Mouse (Mus musculus): ENCODE measurements around the gene Sh3glb1. TPM values are rescaled to one million over a fixed set of nuclear protein-coding genes. Genes with fewer than 3 reads are reported as not detected.

The Sh3glb1 gene
- polyA plus RNA-seq, 1 experiment from 2014 or later, result 117 TPM

DNA sequence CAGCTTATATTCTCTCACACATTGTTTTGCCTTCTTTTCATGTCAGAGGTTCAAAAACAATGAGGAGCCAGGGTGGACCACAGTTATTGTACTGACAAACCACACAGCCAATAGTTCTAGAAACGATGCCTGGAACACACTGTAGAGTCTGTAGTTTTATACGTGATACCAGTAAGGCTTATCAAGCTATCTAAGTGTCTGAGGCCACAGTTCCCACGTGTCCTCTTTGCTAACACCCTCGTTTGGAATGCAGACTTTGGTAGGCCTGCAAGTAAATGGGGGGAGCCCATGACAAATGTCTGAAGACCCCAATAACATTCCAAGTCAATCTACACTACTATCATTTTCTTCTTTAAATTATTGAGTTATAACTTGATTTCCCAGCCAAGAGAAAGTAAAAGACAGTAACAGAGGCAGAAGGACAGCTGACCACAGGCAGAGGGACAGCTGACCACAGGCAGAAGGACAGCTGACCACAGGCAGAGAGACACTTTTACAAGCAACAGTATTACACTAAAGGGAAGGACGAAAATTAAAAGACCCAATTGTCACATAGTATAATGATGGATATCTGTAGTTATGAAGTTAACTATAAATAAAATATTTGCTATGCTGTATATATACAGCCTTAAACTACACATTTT is 21.2 kb downstream of the Sh3glb1 start:
- ATAC-seq, result no peak
- Histone ChIP-seq H3K4me3 (ENCODE audit: low read depth, low read length) (no peak overlapping the region), H3K9ac (ENCODE audit: low read depth, low read length) (no peak overlapping the region), H3K27me3 (ENCODE audit: control insufficient read depth, insufficient read depth, low read depth, low read length) (no peaks in the 10 kb centered on the region), H3K36me3 (ENCODE audit: control insufficient read depth, insufficient read depth, low read length) (peaks cover 25% of the 10 kb centered on the region), H3K27ac (ENCODE audit: low read length) (no peak overlapping the region), H3K9me3 (replicated peaks; ENCODE audit: control insufficient read depth, low read length, poor library complexity, severe bottlenecking) (no peaks in the 10 kb centered on the region), H3K4me1 (ENCODE audit: control insufficient read depth, insufficient read depth, low read length) (no peaks in the 10 kb centered on the region), H3K4me2 (ENCODE audit: low read length) (no peak overlapping the region)
- WGBS, result 94% methylated on average over 5 of the region's 5 CpGs

DNA sequence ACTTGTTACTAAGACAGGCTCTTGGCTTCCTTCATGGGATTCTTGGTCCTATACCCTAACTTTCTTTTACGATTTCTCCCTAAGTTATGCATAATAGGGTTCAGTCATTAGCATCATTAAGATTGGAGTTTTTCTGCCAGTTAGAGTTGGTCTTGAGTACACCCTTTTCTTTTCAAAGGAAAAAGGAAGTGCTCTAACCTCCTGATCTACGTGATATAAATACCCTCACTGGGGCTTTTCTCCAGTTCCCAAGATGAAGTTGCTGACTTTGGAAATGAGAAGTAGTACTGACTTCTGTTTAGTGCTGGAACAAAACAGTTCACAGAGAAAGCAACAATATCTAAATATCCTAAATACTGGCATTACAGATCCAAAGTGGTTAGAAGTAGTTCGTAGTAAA is 22.2 kb downstream of the Sh3glb1 start:
- no peak for ATAC-seq
- Histone ChIP-seq H3K27me3 (ENCODE audit: control insufficient read depth, insufficient read depth, low read depth, low read length) (no peaks in the 10 kb centered on the region), H3K4me1 (ENCODE audit: control insufficient read depth, insufficient read depth, low read length) (no peaks in the 10 kb centered on the region), H3K9me3 (replicated peaks; ENCODE audit: control insufficient read depth, low read length, poor library complexity, severe bottlenecking) (no peaks in the 10 kb centered on the region), H3K36me3 (ENCODE audit: control insufficient read depth, insufficient read depth, low read length) (peaks cover 27% of the 10 kb centered on the region), H3K4me3 (ENCODE audit: low read depth, low read length) (no peak overlapping the region), H3K9ac (ENCODE audit: low read depth, low read length) (no peak overlapping the region), H3K4me2 (ENCODE audit: low read length) (no peak overlapping the region), H3K27ac (ENCODE audit: low read length) (no peak overlapping the region)
- WGBS, result 94% methylated on average over 3 of the region's 3 CpGs

DNA sequence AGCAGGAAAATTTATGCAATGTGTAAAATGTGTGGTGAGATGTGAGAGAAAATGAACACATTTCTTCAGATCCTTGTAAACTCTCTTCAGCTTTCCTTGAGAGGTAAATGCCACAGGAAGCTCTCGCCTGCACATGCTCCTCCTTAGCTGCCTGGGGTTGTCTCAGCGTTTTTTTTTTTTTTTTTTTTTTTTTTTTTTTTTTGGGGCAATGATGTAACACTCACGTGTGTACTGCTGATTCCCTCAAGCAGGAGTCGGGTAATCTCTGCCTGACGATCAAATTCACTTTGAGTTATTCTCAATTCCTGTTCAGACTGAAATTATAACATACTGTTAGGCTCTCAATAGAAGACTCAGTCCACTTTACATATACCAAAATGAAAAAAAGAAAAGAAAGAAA is 23.0 kb downstream of the Sh3glb1 start:
- no peak overlapping the region for H3K4me2 ChIP-seq (ENCODE audit: low read length)
- H3K9ac ChIP-seq (ENCODE audit: low read depth, low read length), result no peak overlapping the region
- no peaks in the 10 kb centered on the region for H3K27me3 ChIP-seq (ENCODE audit: control insufficient read depth, insufficient read depth, low read depth, low read length)
- H3K4me1 ChIP-seq (ENCODE audit: control insufficient read depth, insufficient read depth, low read length), result no peaks in the 10 kb centered on the region
- no peaks in the 10 kb centered on the region for H3K9me3 ChIP-seq (replicated peaks; ENCODE audit: control insufficient read depth, low read length, poor library complexity, severe bottlenecking)
- no peak overlapping the region for H3K27ac ChIP-seq (ENCODE audit: low read length)
- no peak overlapping the region for H3K4me3 ChIP-seq (ENCODE audit: low read depth, low read length)
- 83% methylated on average over 5 of the region's 5 CpGs for WGBS
- no peak for ATAC-seq
- H3K36me3 ChIP-seq (ENCODE audit: control insufficient read depth, insufficient read depth, low read length), result peaks cover 27% of the 10 kb centered on the region

DNA sequence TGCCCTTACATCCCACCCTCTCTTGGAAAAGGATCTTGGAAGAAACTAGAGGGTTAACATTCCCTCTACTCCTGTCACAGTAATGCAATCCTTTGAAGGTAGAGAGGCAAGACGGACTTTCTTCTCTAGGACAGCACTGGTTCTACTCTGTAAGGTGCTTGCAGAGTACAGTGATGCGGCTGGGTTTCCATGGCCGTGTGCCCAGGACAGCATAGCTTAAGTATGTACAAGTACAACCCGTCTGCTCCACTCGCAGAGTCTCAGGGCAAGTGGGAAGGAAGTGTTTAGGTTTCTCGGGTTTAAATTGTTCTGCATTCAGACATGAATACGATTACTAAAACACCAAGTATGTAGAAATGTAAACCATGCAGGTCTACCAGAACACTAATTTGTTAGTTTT is 25.2 kb downstream of the Sh3glb1 start:
- Histone ChIP-seq H3K4me3 (ENCODE audit: low read depth, low read length) (no peak overlapping the region), H3K27ac (ENCODE audit: low read length) (no peak overlapping the region), H3K4me2 (ENCODE audit: low read length) (no peak overlapping the region), H3K9ac (ENCODE audit: low read depth, low read length) (no peak overlapping the region), H3K36me3 (ENCODE audit: control insufficient read depth, insufficient read depth, low read length) (peaks cover 29% of the 10 kb centered on the region), H3K4me1 (ENCODE audit: control insufficient read depth, insufficient read depth, low read length) (no peaks in the 10 kb centered on the region), H3K9me3 (replicated peaks; ENCODE audit: control insufficient read depth, low read length, poor library complexity, severe bottlenecking) (no peaks in the 10 kb centered on the region), H3K27me3 (ENCODE audit: control insufficient read depth, insufficient read depth, low read depth, low read length) (no peaks in the 10 kb centered on the region)
- WGBS, result 90% methylated on average over 7 of the region's 7 CpGs
- no peak for ATAC-seq

DNA sequence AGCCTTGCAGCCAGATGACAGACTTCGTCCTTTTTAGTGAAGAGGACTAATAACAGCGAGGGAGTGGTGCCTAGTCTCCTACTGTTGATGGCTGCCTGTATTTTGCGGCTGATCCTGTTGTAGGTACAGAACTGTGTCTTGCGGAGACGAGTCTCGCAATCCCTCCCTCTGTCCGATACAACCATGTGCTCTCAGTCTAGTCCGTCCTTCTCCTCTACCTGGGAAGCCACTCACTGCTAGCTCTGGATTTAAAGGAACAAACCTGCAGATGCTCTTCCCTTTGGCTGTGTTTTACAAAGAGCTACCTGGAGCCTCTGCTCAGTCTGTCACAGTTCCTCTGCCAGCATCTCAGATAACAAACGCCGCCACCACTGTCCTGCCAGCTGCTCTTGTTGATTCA is 26.1 kb downstream of the Sh3glb1 start:
- Histone ChIP-seq H3K4me2 (ENCODE audit: low read length) (no peak overlapping the region), H3K36me3 (ENCODE audit: control insufficient read depth, insufficient read depth, low read length) (peaks cover 32% of the 10 kb centered on the region), H3K27me3 (ENCODE audit: control insufficient read depth, insufficient read depth, low read depth, low read length) (no peaks in the 10 kb centered on the region), H3K9ac (ENCODE audit: low read depth, low read length) (no peak overlapping the region), H3K9me3 (replicated peaks; ENCODE audit: control insufficient read depth, low read length, poor library complexity, severe bottlenecking) (no peaks in the 10 kb centered on the region), H3K27ac (ENCODE audit: low read length) (no peak overlapping the region), H3K4me1 (ENCODE audit: control insufficient read depth, insufficient read depth, low read length) (no peaks in the 10 kb centered on the region), H3K4me3 (ENCODE audit: low read depth, low read length) (no peak overlapping the region)
- no peak for ATAC-seq
- WGBS, result 94% methylated on average over 10 of the region's 10 CpGs

DNA sequence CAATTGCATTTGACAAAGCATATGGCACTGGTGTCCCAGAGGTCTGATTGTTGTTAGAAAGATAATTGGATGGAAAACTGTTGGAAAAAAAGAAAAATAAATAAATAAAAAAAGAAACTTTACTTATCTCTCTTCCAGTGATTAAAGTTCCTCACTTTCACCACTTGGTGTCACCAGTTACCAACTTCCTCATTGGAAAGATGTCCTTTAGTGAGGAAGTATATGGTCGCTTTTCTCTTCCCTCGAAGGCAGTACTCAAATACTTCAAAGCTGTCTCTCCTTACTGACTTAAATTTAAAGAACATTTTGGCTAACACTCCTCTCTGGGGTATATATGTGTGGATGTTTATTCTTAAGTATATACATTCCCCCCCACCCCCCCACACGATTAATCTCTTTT is 28.1 kb downstream of the Sh3glb1 start:
- Histone ChIP-seq H3K36me3 (ENCODE audit: control insufficient read depth, insufficient read depth, low read length) (peaks cover 32% of the 10 kb centered on the region), H3K4me1 (ENCODE audit: control insufficient read depth, insufficient read depth, low read length) (no peaks in the 10 kb centered on the region), H3K27me3 (ENCODE audit: control insufficient read depth, insufficient read depth, low read depth, low read length) (no peaks in the 10 kb centered on the region), H3K9ac (ENCODE audit: low read depth, low read length) (no peak overlapping the region), H3K27ac (ENCODE audit: low read length) (no peak overlapping the region), H3K4me2 (ENCODE audit: low read length) (no peak overlapping the region), H3K4me3 (ENCODE audit: low read depth, low read length) (no peak overlapping the region), H3K9me3 (replicated peaks; ENCODE audit: control insufficient read depth, low read length, poor library complexity, severe bottlenecking) (no peaks in the 10 kb centered on the region)
- WGBS, result 44% methylated on average over 3 of the region's 3 CpGs
- peak; percentile 54; the same call in 1 of the 2 replicates for ATAC-seq

DNA sequence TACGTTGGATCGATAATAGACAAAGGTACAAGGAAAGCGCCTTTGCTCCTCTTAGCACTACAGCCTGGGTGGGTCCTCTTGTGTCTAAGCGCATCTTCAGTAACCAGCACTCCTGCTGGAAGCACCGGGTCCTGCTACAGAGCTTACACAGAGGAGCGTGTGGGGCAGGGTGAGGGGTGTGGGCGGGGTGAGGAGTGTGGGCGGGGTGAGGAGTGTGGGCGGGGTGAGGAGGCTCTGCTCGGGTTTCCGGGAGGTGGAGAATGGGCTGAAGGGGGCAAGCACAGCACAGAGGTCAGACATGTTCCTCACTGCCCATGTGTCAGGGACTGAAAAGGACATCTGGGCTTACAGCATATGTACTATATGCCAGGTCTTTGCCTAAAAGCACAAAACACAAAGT is 30.9 kb downstream of the Sh3glb1 start:
- H3K9me3 ChIP-seq (replicated peaks; ENCODE audit: control insufficient read depth, low read length, poor library complexity, severe bottlenecking), result no peaks in the 10 kb centered on the region
- 12% methylated on average over 11 of the region's 11 CpGs for WGBS
- 0 out of 2 replicates have a peak, but pooled peaks have one; percentile 23 for ATAC-seq

DNA sequence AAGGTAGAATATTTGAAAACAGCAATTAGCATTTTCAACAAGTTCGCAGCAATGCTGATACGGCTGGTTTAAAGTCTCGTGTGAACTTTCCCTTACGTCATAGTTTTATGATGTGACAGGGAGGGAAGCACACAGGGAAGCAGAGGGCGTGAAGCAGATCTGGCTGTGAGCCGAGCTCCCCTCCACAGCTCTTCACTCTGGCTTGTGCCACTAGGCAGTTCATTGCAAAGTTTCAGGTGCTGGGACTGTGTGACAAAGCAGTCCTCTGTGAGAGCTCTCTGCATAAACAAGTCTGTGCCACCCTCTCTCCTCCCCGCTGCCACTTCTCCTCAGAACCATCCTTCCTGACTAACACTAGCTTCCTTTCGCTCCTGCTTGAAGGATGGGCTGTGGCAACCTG is 31.9 kb downstream of the Sh3glb1 start:
- no peaks in the 10 kb centered on the region for H3K4me1 ChIP-seq (ENCODE audit: control insufficient read depth, insufficient read depth, low read length)
- H3K4me3 ChIP-seq (ENCODE audit: low read depth, low read length), result no peak overlapping the region
- no peak overlapping the region for H3K27ac ChIP-seq (ENCODE audit: low read length)
- H3K9me3 ChIP-seq (replicated peaks; ENCODE audit: control insufficient read depth, low read length, poor library complexity, severe bottlenecking), result no peaks in the 10 kb centered on the region
- H3K36me3 ChIP-seq (ENCODE audit: control insufficient read depth, insufficient read depth, low read length), result peaks cover 11% of the 10 kb centered on the region
- WGBS, result 79% methylated on average over 8 of the region's 8 CpGs
- no peak overlapping the region for H3K9ac ChIP-seq (ENCODE audit: low read depth, low read length)
- no peak overlapping the region for H3K4me2 ChIP-seq (ENCODE audit: low read length)
- no peaks in the 10 kb centered on the region for H3K27me3 ChIP-seq (ENCODE audit: control insufficient read depth, insufficient read depth, low read depth, low read length)
- no peak for ATAC-seq

More for the DNA sequence above, 30.9 kb downstream of the Sh3glb1 start:
- H3K4me2 ChIP-seq (ENCODE audit: low read length), result no peak overlapping the region
- no peak overlapping the region for H3K4me3 ChIP-seq (ENCODE audit: low read depth, low read length)
- H3K27ac ChIP-seq (ENCODE audit: low read length), result no peak overlapping the region
- no peak overlapping the region for H3K9ac ChIP-seq (ENCODE audit: low read depth, low read length)
- no peaks in the 10 kb centered on the region for H3K27me3 ChIP-seq (ENCODE audit: control insufficient read depth, insufficient read depth, low read depth, low read length)
- peaks cover 18% of the 10 kb centered on the region for H3K36me3 ChIP-seq (ENCODE audit: control insufficient read depth, insufficient read depth, low read length)
- no peaks in the 10 kb centered on the region for H3K4me1 ChIP-seq (ENCODE audit: control insufficient read depth, insufficient read depth, low read length)

DNA sequence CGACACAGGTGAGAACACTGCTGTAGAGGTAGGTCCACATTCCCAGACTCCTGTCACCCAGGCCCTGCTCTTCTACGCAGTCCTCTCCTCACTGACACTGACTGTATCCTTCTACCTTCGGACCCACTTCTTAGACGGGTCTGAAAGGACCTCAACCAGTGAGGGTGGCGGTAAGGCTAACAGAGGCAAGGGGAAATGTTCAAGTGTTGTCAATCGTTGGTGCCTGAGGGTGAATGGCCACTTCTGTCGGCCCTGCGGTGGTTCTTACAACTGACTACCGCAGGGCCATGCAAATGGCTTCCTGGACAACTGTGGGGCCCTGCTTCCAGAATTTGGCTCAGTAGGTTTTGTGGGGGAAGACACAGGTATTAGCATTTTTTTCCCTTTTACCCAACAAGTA is 32.5 kb downstream of the Sh3glb1 start:
- H3K27me3 ChIP-seq (ENCODE audit: control insufficient read depth, insufficient read depth, low read depth, low read length), result no peaks in the 10 kb centered on the region
- 89% methylated on average over 9 of the region's 9 CpGs for WGBS
- no peak overlapping the region for H3K9ac ChIP-seq (ENCODE audit: low read depth, low read length)
- no peak overlapping the region for H3K27ac ChIP-seq (ENCODE audit: low read length)
- no peaks in the 10 kb centered on the region for H3K9me3 ChIP-seq (replicated peaks; ENCODE audit: control insufficient read depth, low read length, poor library complexity, severe bottlenecking)
- peaks cover 11% of the 10 kb centered on the region for H3K36me3 ChIP-seq (ENCODE audit: control insufficient read depth, insufficient read depth, low read length)
- no peak overlapping the region for H3K4me2 ChIP-seq (ENCODE audit: low read length)
- H3K4me3 ChIP-seq (ENCODE audit: low read depth, low read length), result no peak overlapping the region
- ATAC-seq, result no peak
- no peaks in the 10 kb centered on the region for H3K4me1 ChIP-seq (ENCODE audit: control insufficient read depth, insufficient read depth, low read length)

Data from midbrain, embryonic 16.5 days (tissue).